Mouse (Mus musculus) hindbrain, embryonic 16.5 days (tissue): Measurements from ENCODE around the gene Rpl13a. TPM values are rescaled to one million over a fixed set of nuclear protein-coding genes. Genes with fewer than 3 reads are reported as not detected.
"Not testable (repeated sequence)": the region's sequence is repeated elsewhere in the genome, so short reads cannot be mapped to it uniquely, and the experiment has no call there.

Experiments
- ATAC-seq: fragments of 200-750 bp; cut with Nextera tagmentation; 2 replicates; pipeline ENCODE4 v1.8.0; 2017; ENCODE audit warnings: moderate TSS enrichment, moderate library complexity
- H3K27ac ChIP-seq: fragments of 300-500 bp; sonication (generic); 2 replicates; pipeline ENCODE4 v1.5.1; 2014; ENCODE audit warnings: low read depth, mild to moderate bottlenecking, control low read depth, low read length, moderate library complexity
- H3K27me3 ChIP-seq: fragments of 300-500 bp; sonication (generic); replicated peaks from 2 replicates; pipeline ENCODE4 v1.6.1; 2014; ENCODE audit warnings: low read length; ENCODE audit not compliant: control insufficient read depth, insufficient read depth
- H3K36me3 ChIP-seq: fragments of 300-500 bp; sonication (generic); 2 replicates; pipeline ENCODE4 v1.6.1; 2014; ENCODE audit warnings: mild to moderate bottlenecking, low read length, moderate library complexity, mixed read lengths; ENCODE audit not compliant: control insufficient read depth, insufficient read depth
- H3K4me1 ChIP-seq: fragments of 300-500 bp; sonication (generic); 2 replicates; pipeline ENCODE4 v1.6.1; 2014; ENCODE audit warnings: low read depth, low read length; ENCODE audit not compliant: control insufficient read depth, insufficient read depth
- H3K4me2 ChIP-seq: fragments of 300-500 bp; sonication (generic); 2 replicates; pipeline ENCODE4 v1.6.1; 2014; ENCODE audit warnings: mild to moderate bottlenecking, low read length, control low read depth, moderate library complexity
- H3K4me3 ChIP-seq: fragments of 300-500 bp; sonication (generic); 2 replicates; pipeline ENCODE4 v1.5.1; 2014; ENCODE audit warnings: mild to moderate bottlenecking, low read length, control low read depth, moderate library complexity
- H3K9ac ChIP-seq: fragments of 300-500 bp; sonication (generic); 2 replicates; pipeline ENCODE4 v1.6.1; 2014; ENCODE audit warnings: low read depth, mild to moderate bottlenecking, control low read depth, low read length, moderate library complexity
- H3K9me3 ChIP-seq: fragments of 300-500 bp; sonication (generic); 2 replicates; pipeline ENCODE4 v1.6.1; 2014; ENCODE audit warnings: mild to moderate bottlenecking, low read length, moderate library complexity; ENCODE audit not compliant: control insufficient read depth
- WGBS: fragments of 180-500 bp; shearing (Covaris S2); extraction: QIAGEN DNeasy Blood & Tissue Kit; methylation state at CpG from one replicate; pipeline ENCODE4 v1.1.7; 2014; 5-methylcytosine and 5-hydroxymethylcytosine counted together
- polyA plus RNA-seq: library from polyadenylated mRNA; unstranded; fragments of >200 nt; fragmentation: Nextera tagmentation; extraction: Ambion mirVana; gene quantifications from 2 replicates; pipeline ENCODE4 v1.2.1, GENCODE M21; 2015

Rpl13a gene
- polyA plus RNA-seq, 1 experiment from 2014 or later, result 622 TPM

DNA sequence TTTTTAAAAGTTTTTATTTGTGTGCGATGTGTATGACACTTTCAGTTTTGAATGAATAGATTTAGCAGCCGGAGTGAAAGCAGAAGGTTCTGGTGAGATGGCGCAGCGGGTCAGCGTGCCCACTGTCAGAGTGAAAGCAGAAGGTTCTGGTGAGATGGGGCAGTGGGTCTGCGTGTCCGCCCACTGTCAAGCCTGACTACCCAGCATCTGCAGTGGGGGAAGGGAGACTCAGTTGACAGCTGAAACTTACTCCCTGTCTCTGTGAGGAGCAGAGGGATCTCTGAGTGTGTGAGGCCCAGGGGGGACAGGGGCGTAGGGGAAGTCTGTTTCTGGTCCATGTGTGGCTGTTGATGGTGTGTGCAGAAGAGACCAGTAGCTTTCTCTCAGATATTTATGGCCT lies 11.0 kb downstream of the Rpl13a start:
- Histone ChIP-seq H3K27ac (no peak overlapping the region), H3K4me1 (peaks cover 4% of the 10 kb centered on the region), H3K4me3 (no peak overlapping the region), H3K9me3 (no peaks in the 10 kb centered on the region), H3K36me3 (peaks cover 30% of the 10 kb centered on the region), H3K9ac (no peak overlapping the region), H3K4me2 (no peak overlapping the region), H3K27me3 (no peaks in the 10 kb centered on the region)
- 73% methylated on average over 8 of the region's 8 CpGs for WGBS
- no peak for ATAC-seq

DNA sequence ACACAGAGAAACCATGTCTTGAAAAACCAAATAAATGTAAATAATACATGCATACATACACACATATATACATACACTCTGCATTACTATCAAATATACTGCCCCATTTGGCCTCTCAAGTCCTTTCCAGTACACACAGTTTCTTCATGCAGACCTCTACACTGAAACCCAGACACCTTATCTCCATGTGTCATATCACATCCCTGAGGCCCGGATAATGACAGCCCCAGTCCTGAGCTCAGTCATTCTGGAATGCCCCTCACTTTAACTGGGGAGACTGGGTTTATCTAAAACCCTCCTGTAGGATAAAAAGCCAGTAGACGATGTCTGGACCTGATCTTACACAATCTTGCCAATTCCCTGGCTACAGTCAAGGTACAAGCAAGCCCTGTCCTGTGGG lies 15.1 kb downstream of the Rpl13a start:
- no peak for ATAC-seq
- Histone ChIP-seq H3K4me1 (no peaks in the 10 kb centered on the region), H3K36me3 (0 out of 2 replicates have a peak, but pooled peaks cover 2% of the 10 kb centered on the region), H3K4me2 (no peak overlapping the region), H3K27me3 (no peaks in the 10 kb centered on the region), H3K9ac (no peak overlapping the region), H3K27ac (no peak overlapping the region), H3K4me3 (no peak overlapping the region), H3K9me3 (no peaks in the 10 kb centered on the region)
- WGBS, result 82% methylated on average over 2 of the region's 2 CpGs

DNA sequence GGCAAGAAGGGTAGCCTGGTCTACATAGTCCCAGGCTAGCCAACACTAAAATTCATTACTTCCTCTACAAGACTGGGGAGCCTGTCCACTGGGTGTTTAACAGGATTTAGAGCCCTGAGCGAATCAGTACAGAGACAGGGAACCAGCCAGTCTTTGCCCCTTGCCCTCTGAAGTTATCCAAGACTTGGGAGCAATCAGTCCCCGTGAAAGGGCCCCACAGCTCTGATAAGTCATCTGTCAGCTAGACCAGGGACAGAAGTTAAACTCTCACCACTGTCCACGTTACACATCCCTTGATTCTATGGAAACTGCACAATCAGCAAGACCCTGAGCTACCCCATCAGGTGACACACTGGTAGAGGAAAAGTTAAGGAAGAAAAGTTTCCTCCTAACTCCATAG lies 16.0 kb downstream of the Rpl13a start:
- no peak overlapping the region for H3K9ac ChIP-seq
- H3K4me1 ChIP-seq, result no peaks in the 10 kb centered on the region
- no peaks in the 10 kb centered on the region for H3K27me3 ChIP-seq
- no peak for ATAC-seq
- H3K27ac ChIP-seq, result no peak overlapping the region
- H3K9me3 ChIP-seq, result no peaks in the 10 kb centered on the region
- no peaks in the 10 kb centered on the region for H3K36me3 ChIP-seq
- no peak overlapping the region for H3K4me3 ChIP-seq
- no peak overlapping the region for H3K4me2 ChIP-seq
- 75% methylated on average over 3 of the region's 3 CpGs for WGBS

DNA sequence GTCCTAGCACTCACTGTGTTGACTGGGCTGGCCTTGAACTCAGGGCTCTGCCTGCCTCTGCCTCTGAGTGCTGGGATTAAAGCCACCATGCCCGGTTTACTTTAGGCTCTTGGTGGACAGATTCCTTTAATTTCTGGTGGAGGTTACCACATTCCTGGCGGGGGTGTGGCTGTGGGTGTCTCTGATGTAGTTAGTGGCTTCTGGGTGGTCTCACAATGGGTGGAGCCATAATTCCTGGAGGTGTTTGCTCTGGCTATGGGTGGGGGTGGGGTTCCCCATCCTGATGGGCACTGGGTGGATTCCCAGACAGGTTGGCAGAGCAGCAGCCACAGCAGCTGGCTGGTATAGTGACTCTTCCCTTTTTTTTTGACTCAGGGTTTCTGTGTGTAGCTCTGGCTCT lies 16.6 kb downstream of the Rpl13a start:
- no peaks in the 10 kb centered on the region for H3K9me3 ChIP-seq
- no peak overlapping the region for H3K4me2 ChIP-seq
- H3K9ac ChIP-seq, result no peak overlapping the region
- no peaks in the 10 kb centered on the region for H3K36me3 ChIP-seq
- no peak overlapping the region for H3K4me3 ChIP-seq
- H3K27ac ChIP-seq, result no peak overlapping the region
- no peaks in the 10 kb centered on the region for H3K27me3 ChIP-seq
- ATAC-seq, result no peak
- WGBS, result 72% methylated on average over 2 of the region's 2 CpGs
- no peaks in the 10 kb centered on the region for H3K4me1 ChIP-seq

DNA sequence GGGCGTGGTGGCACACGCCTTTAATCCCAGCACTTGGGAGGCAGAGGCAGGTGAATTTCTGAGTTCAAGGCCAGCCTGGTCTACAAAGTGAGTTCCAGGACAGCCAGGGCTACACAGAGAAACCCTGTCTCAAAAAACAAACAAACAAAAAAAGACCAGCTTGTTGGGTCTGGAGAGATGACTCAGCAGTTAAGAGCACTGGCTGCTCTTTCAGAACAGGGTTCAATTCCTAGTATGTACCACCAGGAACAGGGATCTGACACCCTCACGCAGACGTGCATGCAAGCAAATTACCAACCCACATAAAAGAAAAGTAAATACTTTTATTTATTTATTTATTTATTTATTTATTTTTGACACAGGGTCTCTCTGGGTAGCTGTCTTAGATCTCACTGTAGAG lies 18.5 kb downstream of the Rpl13a start:
- not testable (repeated sequence) for H3K27ac ChIP-seq, ATAC-seq, H3K9ac ChIP-seq, H3K4me3 ChIP-seq, H3K4me2 ChIP-seq, H3K27me3 ChIP-seq, H3K4me1 ChIP-seq, H3K9me3 ChIP-seq, H3K36me3 ChIP-seq
- 90% methylated on average over 4 of the region's 4 CpGs for WGBS

DNA sequence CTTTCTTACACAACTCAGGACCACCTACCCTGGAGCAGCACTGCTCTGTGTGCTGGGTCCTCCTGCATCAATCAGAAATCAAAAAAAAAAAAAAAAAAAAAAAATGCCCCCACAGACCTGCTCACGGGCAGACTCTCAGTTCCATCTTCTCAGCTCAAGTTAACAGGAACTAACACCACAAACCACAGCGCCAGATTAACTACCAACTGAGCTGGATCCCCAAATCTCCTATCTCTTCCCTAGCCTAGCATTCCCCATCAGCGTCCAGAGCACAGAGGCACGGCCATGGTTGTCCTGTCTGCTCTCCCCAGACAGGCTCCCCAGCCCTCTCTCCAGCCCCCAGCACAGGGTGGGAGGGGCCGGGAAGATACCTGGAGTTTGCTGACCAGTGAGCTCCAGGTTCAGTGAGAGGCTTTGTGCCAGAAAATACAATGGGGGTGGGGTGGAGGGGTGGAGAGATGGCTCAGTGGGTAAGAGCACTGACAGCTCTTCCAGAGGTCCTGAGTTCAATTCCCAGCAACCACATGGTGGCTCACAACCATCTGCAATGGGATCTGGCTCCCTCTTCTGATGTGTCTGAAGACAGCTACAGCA lies 21.4 kb downstream of the Rpl13a start:
- ATAC-seq, result no peak
- H3K4me1 ChIP-seq, result no peaks in the 10 kb centered on the region
- WGBS, result 54% methylated on average over 5 of the region's 5 CpGs

DNA sequence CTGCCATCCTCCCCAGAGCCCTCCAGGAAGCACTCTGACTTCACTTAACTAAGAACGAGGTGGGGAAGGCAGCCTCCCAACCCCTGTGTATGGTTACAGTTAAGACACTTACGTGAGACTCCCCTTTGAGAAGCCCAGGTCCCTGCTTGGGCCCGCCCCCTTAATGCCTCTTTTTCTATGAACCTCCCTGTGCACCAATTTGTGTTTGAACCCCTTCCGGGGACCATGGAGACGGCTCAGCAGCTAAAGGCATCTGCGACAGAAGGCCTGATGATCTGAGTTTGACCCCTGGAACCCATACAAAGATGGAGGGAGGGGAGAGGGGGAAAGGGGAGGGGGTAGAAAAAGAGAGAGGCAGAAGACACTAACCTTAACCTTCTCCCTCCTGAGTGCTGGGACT lies 22.1 kb downstream of the Rpl13a start:
- WGBS, result 21% methylated on average over 6 of the region's 6 CpGs
- no peaks in the 10 kb centered on the region for H3K36me3 ChIP-seq
- H3K9ac ChIP-seq, result no peak overlapping the region
- no peaks in the 10 kb centered on the region for H3K27me3 ChIP-seq
- H3K4me1 ChIP-seq, result no peaks in the 10 kb centered on the region
- H3K9me3 ChIP-seq, result no peaks in the 10 kb centered on the region
- no peak for ATAC-seq
- H3K4me2 ChIP-seq, result no peak overlapping the region
- H3K4me3 ChIP-seq, result no peak overlapping the region
- H3K27ac ChIP-seq, result no peak overlapping the region

More for the DNA sequence above, 21.4 kb downstream of the Rpl13a start:
- Histone ChIP-seq H3K36me3 (no peaks in the 10 kb centered on the region), H3K27me3 (no peaks in the 10 kb centered on the region), H3K9ac (no peak overlapping the region), H3K9me3 (no peaks in the 10 kb centered on the region), H3K4me3 (no peak overlapping the region), H3K27ac (no peak overlapping the region), H3K4me2 (no peak overlapping the region)

DNA sequence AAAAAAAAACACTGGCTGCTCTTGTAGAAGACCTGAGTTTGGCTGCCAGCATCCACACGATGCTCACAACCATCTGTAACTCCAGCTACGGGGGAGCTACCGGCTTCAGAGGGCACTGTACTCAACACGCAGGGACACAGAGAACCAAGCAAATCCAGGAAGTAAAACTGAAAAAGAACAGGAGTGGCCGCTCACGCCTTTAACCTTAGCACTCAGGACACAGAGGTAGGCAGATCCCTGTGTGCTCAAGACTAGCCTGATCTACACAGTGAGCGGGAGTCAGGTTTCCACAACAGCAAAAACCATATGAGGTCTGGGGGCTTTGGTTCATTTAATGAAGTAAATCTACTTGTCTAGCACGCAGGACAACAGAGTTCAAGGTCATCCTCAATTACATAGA lies 23.1 kb downstream of the Rpl13a start:
- no peak overlapping the region for H3K4me3 ChIP-seq
- 79% methylated on average over 8 of the region's 8 CpGs for WGBS
- no peaks in the 10 kb centered on the region for H3K4me1 ChIP-seq
- H3K9ac ChIP-seq, result no peak overlapping the region
- H3K9me3 ChIP-seq, result no peaks in the 10 kb centered on the region
- H3K36me3 ChIP-seq, result no peaks in the 10 kb centered on the region
- ATAC-seq, result no peak
- H3K27ac ChIP-seq, result no peak overlapping the region
- no peak overlapping the region for H3K4me2 ChIP-seq
- no peaks in the 10 kb centered on the region for H3K27me3 ChIP-seq

DNA sequence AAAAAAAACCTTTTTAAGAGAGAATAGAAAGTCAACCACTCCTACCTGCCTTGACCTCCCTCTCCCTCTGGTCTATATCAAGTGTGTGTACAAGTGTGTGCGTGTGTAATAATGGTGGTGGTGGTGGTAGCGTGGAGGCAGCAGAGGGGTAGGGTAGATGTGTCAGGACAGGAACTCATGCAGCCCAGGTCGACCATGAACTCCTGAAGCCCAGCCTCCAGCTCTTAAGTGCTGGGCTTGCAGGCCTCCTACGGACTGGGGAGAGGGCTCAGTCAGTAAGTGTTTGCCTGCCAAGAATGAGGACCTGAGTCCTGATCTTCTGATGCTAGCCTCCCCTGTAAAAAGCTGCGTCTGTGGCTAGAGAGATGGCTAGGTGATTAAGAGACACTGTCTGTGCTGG lies 23.6 kb downstream of the Rpl13a start:
- Histone ChIP-seq H3K9me3 (no peaks in the 10 kb centered on the region), H3K4me1 (no peaks in the 10 kb centered on the region), H3K36me3 (no peaks in the 10 kb centered on the region), H3K4me3 (no peak overlapping the region), H3K9ac (no peak overlapping the region), H3K27me3 (no peaks in the 10 kb centered on the region), H3K4me2 (no peak overlapping the region), H3K27ac (no peak overlapping the region)
- ATAC-seq, result no peak
- WGBS, result 81% methylated on average over 5 of the region's 5 CpGs
